Mouse (Mus musculus) neural tube, embryonic 14.5 days (tissue): ENCODE results near the gene Trim8. TPM values are rescaled to one million over a fixed set of nuclear protein-coding genes. Genes with fewer than 3 reads are reported as not detected.

Experiments
- ATAC-seq: fragments of 200-750 bp; cut with Nextera tagmentation; 2 replicates; pipeline ENCODE4 v1.8.0; 2017; ENCODE audit warnings: low read depth, mild to moderate bottlenecking, moderate TSS enrichment, moderate library complexity
- H3K27ac ChIP-seq: fragments of 300-500 bp; sonication (generic); 2 replicates; pipeline ENCODE4 v1.5.1; 2014; ENCODE audit warnings: low read depth, mild to moderate bottlenecking, control low read depth, low read length, moderate library complexity, mixed read lengths
- H3K27me3 ChIP-seq: fragments of 300-500 bp; sonication (generic); 2 replicates; pipeline ENCODE4 v1.6.1; 2014; ENCODE audit warnings: low read length; ENCODE audit not compliant: control insufficient read depth, insufficient read depth
- H3K36me3 ChIP-seq: fragments of 300-500 bp; sonication (generic); 2 replicates; pipeline ENCODE4 v1.6.1; 2014; ENCODE audit warnings: low read length, mixed read lengths; ENCODE audit not compliant: control insufficient read depth, insufficient read depth
- H3K4me1 ChIP-seq: fragments of 300-500 bp; sonication (generic); 2 replicates; pipeline ENCODE4 v1.6.1; 2014; ENCODE audit warnings: low read length; ENCODE audit not compliant: control insufficient read depth, insufficient read depth
- H3K4me2 ChIP-seq: fragments of 300-500 bp; sonication (generic); 2 replicates; pipeline ENCODE4 v1.6.1; 2014; ENCODE audit warnings: mild to moderate bottlenecking, low read depth, low read length, control low read depth
- H3K4me3 ChIP-seq: fragments of 300-500 bp; sonication (generic); 2 replicates; pipeline ENCODE4 v1.5.1; 2014; ENCODE audit warnings: low read depth, low read length, control low read depth, mixed read lengths
- H3K9ac ChIP-seq: fragments of 300-500 bp; sonication (generic); replicated peaks from 2 replicates; pipeline ENCODE4 v1.6.1; 2014; ENCODE audit warnings: low read depth, mild to moderate bottlenecking, control low read depth, low read length, mixed read lengths
- H3K9me3 ChIP-seq: fragments of 300-500 bp; sonication (generic); 2 replicates; pipeline ENCODE4 v1.6.1; 2016; ENCODE audit warnings: low read length; ENCODE audit not compliant: control insufficient read depth
- WGBS: fragments of 180-500 bp; shearing (Covaris S2); extraction: QIAGEN DNeasy Blood & Tissue Kit; methylation state at CpG from one replicate; pipeline ENCODE4 v1.1.7; 2014; 5-methylcytosine and 5-hydroxymethylcytosine counted together
- polyA plus RNA-seq: library from polyadenylated mRNA; unstranded; fragments of >200 nt; fragmentation: Nextera tagmentation; extraction: Ambion mirVana; gene quantifications from 2 replicates; pipeline ENCODE4 v1.2.1, GENCODE M21; 2014

The Trim8 gene
- polyA plus RNA-seq, 1 experiment from 2014 or later = 32.2 TPM

- Histone ChIP-seq H3K9me3 (no peaks in the 10 kb centered on the region), H3K4me2 (peak overlapping the region; percentile 97), H3K36me3 (no peaks in the 10 kb centered on the region; the same call in 1 of the 2 replicates), H3K4me3 (peak overlapping the region; percentile 99), H3K27ac (peak overlapping the region; percentile 100), H3K4me1 (peaks cover 10% of the 10 kb centered on the region), H3K27me3 (no peaks in the 10 kb centered on the region; the same call in 1 of the 2 replicates), H3K9ac (peak overlapping the region; percentile 98)
- peak; percentile 88 for ATAC-seq
- under 1% methylated on average over 43 of the region's 52 CpGs for WGBS
These were observed 1.5 kb upstream of the Trim8 start for GRCm38 (mm10) chr19:46499836-46500580.

GRCm38 (mm10) chr19:46500581-46501341 is 741 bp upstream of the Trim8 start:
- Histone ChIP-seq H3K4me3 (peak overlapping the region; percentile 99), H3K36me3 (no peaks in the 10 kb centered on the region; the same call in 1 of the 2 replicates), H3K4me2 (peak overlapping the region; percentile 97), H3K27me3 (no peaks in the 10 kb centered on the region; the same call in 1 of the 2 replicates), H3K4me1 (peaks cover 17% of the 10 kb centered on the region), H3K9me3 (no peaks in the 10 kb centered on the region), H3K9ac (peak overlapping the region; percentile 98), H3K27ac (peak overlapping the region; percentile 100)
- WGBS = under 1% methylated on average over 47 of the region's 50 CpGs
- peak; percentile 35; the same call in 1 of the 2 replicates for ATAC-seq

GRCm38 (mm10) chr19:46502069-46502455 is 560 bp downstream of the Trim8 start:
- Histone ChIP-seq H3K4me1 (peaks cover 30% of the 10 kb centered on the region), H3K4me2 (peak overlapping the region; percentile 97), H3K4me3 (peak overlapping the region; percentile 99), H3K27ac (peak overlapping the region; percentile 100), H3K27me3 (no peaks in the 10 kb centered on the region; the same call in 1 of the 2 replicates), H3K9ac (peak overlapping the region; percentile 98), H3K36me3 (no peaks in the 10 kb centered on the region; the same call in 1 of the 2 replicates), H3K9me3 (no peaks in the 10 kb centered on the region)
- ATAC-seq = no peak
- WGBS = 0% methylated on average over 25 of the region's 46 CpGs

- H3K9me3 ChIP-seq = no peaks in the 10 kb centered on the region
- under 1% methylated on average over 45 of the region's 53 CpGs for WGBS
- peak overlapping the region; percentile 99 for H3K4me3 ChIP-seq
- ATAC-seq = 0 out of 2 replicates have a peak, but pooled peaks have one; percentile 4
- no peaks in the 10 kb centered on the region; the same call in 1 of the 2 replicates for H3K27me3 ChIP-seq
- peak overlapping the region; percentile 98 for H3K9ac ChIP-seq
- H3K27ac ChIP-seq = peak overlapping the region; percentile 100
- H3K4me1 ChIP-seq = peaks cover 36% of the 10 kb centered on the region
- peak overlapping the region; percentile 97 for H3K4me2 ChIP-seq
- peaks cover 3% of the 10 kb centered on the region; the same call in 1 of the 2 replicates for H3K36me3 ChIP-seq
These were observed 1.1 kb downstream of the Trim8 start for GRCm38 (mm10) chr19:46502471-46503166.

GRCm38 (mm10) chr19:46503351-46504084 is 2.0 kb downstream of the Trim8 start:
- H3K9ac ChIP-seq = peak overlapping the region; percentile 98
- H3K36me3 ChIP-seq = peaks cover 7% of the 10 kb centered on the region; the same call in 1 of the 2 replicates
- H3K4me2 ChIP-seq = peak overlapping the region; percentile 97
- no peak for ATAC-seq
- WGBS = under 1% methylated on average over 21 of the region's 21 CpGs
- peak overlapping the region; percentile 100 for H3K27ac ChIP-seq
- H3K9me3 ChIP-seq = no peaks in the 10 kb centered on the region
- no peaks in the 10 kb centered on the region; the same call in 1 of the 2 replicates for H3K27me3 ChIP-seq
- peaks cover 45% of the 10 kb centered on the region for H3K4me1 ChIP-seq
- peak overlapping the region; percentile 99 for H3K4me3 ChIP-seq

GRCm38 (mm10) chr19:46504085-46504552 is 2.6 kb downstream of the Trim8 start:
- peaks cover 7% of the 10 kb centered on the region; the same call in 1 of the 2 replicates for H3K36me3 ChIP-seq
- H3K27me3 ChIP-seq = no peaks in the 10 kb centered on the region; the same call in 1 of the 2 replicates
- 0% methylated on average over 4 of the region's 4 CpGs for WGBS
- peak overlapping the region; percentile 97 for H3K4me2 ChIP-seq
- peak overlapping the region; percentile 100 for H3K27ac ChIP-seq
- H3K9me3 ChIP-seq = no peaks in the 10 kb centered on the region
- peaks cover 48% of the 10 kb centered on the region for H3K4me1 ChIP-seq
- H3K4me3 ChIP-seq = peak overlapping the region; percentile 99
- H3K9ac ChIP-seq = peak overlapping the region; percentile 98
- ATAC-seq = no peak

- H3K9me3 ChIP-seq = no peaks in the 10 kb centered on the region
- H3K27ac ChIP-seq = no peak overlapping the region
- 45% methylated on average over 9 of the region's 9 CpGs for WGBS
- H3K4me1 ChIP-seq = peaks cover 56% of the 10 kb centered on the region
- no peak for ATAC-seq
- H3K4me2 ChIP-seq = peak overlapping the region; percentile 97
- peak overlapping the region; percentile 99 for H3K4me3 ChIP-seq
- H3K36me3 ChIP-seq = peaks cover 7% of the 10 kb centered on the region; the same call in 1 of the 2 replicates
- H3K27me3 ChIP-seq = no peaks in the 10 kb centered on the region; the same call in 1 of the 2 replicates
- peak overlapping the region; percentile 98 for H3K9ac ChIP-seq
These were observed 3.4 kb downstream of the Trim8 start for GRCm38 (mm10) chr19:46504822-46505417.
